Mouse (Mus musculus): ENCODE data around the gene Insyn1.

DNA sequence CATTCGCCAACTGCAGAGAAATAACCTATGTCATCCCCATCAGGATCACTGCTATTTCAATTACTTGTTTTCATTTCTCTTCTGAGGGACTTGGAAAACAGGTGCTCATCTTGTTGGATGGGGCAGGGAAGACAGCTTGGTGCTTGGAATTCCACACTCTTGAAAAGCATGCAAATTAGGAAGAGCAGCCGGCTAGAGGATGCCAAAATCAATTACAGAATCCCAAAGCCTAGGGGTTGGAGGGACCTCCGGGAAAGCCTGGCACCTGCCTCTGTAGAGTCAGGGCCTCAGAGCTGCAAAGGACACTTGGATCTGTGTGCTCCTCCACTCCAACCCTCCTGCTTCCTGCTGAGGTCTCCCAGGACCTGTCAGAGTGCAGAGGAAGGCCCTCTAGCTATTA lies 38.9 kb upstream of the Insyn1 start:
- TF ChIP-seq ZC3H11A (IDR thresholded peaks at IDR 0.05; ENCODE audit: borderline replicate concordance, low read depth, low read length) (no peak), CHD2 (IDR thresholded peaks at IDR 0.05; ENCODE audit: low read depth, low read length) (no peak), MAFK (IDR thresholded peaks at IDR 0.05; ENCODE audit: insufficient read depth, low read depth, low read length) (no peak)

Data from ES-E14 (cell line).